8 mouse cellular contexts compared by ENCODE assay signal in the genomic region with DNA sequence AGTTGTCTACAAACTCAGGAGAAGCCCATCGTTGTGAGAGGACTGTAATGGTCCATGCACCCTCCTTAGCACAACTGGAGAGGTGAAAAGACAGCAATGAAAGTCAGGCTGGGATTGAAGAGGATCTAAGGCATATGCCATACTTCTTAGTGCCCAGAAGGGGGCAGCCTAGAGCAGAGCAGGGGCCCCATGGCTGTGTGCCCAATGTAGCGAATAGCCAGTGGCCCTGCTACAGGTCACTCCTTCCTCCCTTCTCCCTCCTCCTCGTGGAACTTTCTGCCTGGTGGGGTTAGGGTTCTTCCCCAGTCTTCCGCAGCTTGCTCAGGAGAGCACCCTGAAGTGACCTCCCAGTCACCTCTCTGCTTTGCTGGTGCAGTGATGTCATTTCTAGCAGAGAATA.
DNase-seq lines count a peak whose midpoint lies in the region; ATAC-seq lines count a peak whose summit lies in the region.

No protein-coding gene starts in this region.

- H3K9ac ChIP-seq in embryonic facial prominence, embryonic 12.5 days: no peak overlapping the region
- no peak overlapping the region for H3K9ac ChIP-seq in limb, embryonic 13.5 days
- no peak overlapping the region for H3K9ac ChIP-seq in neural tube, embryonic 11.5 days (ENCODE audit: low read length)

- H3K4me1 ChIP-seq in embryonic facial prominence, embryonic 12.5 days: no peaks in the 10 kb centered on the region
- H3K4me1 ChIP-seq in limb, embryonic 13.5 days: peaks cover 20% of the 10 kb centered on the region
- no peaks in the 10 kb centered on the region for H3K4me1 ChIP-seq in neural tube, embryonic 11.5 days (ENCODE audit: control insufficient read depth, insufficient read depth, low read length)

- H3K4me2 ChIP-seq in embryonic facial prominence, embryonic 12.5 days (replicated peaks): no peak overlapping the region
- H3K4me2 ChIP-seq in limb, embryonic 13.5 days (replicated peaks): no peak overlapping the region
- no peak overlapping the region for H3K4me2 ChIP-seq in neural tube, embryonic 11.5 days (ENCODE audit: low read depth)

- no peak overlapping the region for H3K4me3 ChIP-seq in embryonic facial prominence, embryonic 12.5 days
- no peak overlapping the region for H3K4me3 ChIP-seq in limb, embryonic 13.5 days
- H3K4me3 ChIP-seq in neural tube, embryonic 11.5 days (ENCODE audit: low read depth, low read length): no peak overlapping the region

- H3K9me3 ChIP-seq in embryonic facial prominence, embryonic 12.5 days: no peaks in the 10 kb centered on the region
- no peaks in the 10 kb centered on the region for H3K9me3 ChIP-seq in limb, embryonic 13.5 days
- no peaks in the 10 kb centered on the region for H3K9me3 ChIP-seq in neural tube, embryonic 11.5 days (ENCODE audit: control insufficient read depth, low read length)

- no peaks in the 10 kb centered on the region for H3K27me3 ChIP-seq in embryonic facial prominence, embryonic 12.5 days
- H3K27me3 ChIP-seq in limb, embryonic 13.5 days: 0 out of 2 replicates have a peak, but pooled peaks cover 4% of the 10 kb centered on the region
- H3K27me3 ChIP-seq in neural tube, embryonic 11.5 days (ENCODE audit: control insufficient read depth, insufficient read depth, low read length): no peaks in the 10 kb centered on the region

- no peak overlapping the region for H3K27ac ChIP-seq in embryonic facial prominence, embryonic 12.5 days
- H3K27ac ChIP-seq in limb, embryonic 13.5 days: 0 out of 2 replicates have a peak overlapping the region, but pooled peaks have one; percentile 15
- H3K27ac ChIP-seq in neural tube, embryonic 11.5 days (ENCODE audit: low read depth, low read length): no peak overlapping the region

- DNase-seq in cerebellum, adult 11-12 months: peak; percentile 8
- no peak for DNase-seq in cerebellum, adult 9-11 months
- DNase-seq in thymus, postnatal 14 days: peak; percentile 7
- no peak for DNase-seq in thymus, postnatal 36 days
- DNase-seq in neural tube, embryonic 11.5 days (ENCODE audit: low spot score): peak; percentile 53
- DNase-seq in layer of hippocampus, adult 18-20 months (ENCODE audit: low spot score in 2 of 2): no peak

- 0 out of 2 replicates have a peak, but pooled peaks have one; percentile 47 for ATAC-seq in embryonic facial prominence, embryonic 12.5 days (ENCODE audit: insufficient number of reproducible peaks, insufficient read depth, low FRiP score, low TSS enrichment)
- ATAC-seq in limb, embryonic 13.5 days (ENCODE audit: low FRiP score, low read depth): no peak
- ATAC-seq in neural tube, embryonic 11.5 days (ENCODE audit: insufficient read depth, low FRiP score, low TSS enrichment): no peak

- H3K36me3 ChIP-seq in embryonic facial prominence, embryonic 12.5 days: no peaks in the 10 kb centered on the region
- no peaks in the 10 kb centered on the region for H3K36me3 ChIP-seq in limb, embryonic 13.5 days
- H3K36me3 ChIP-seq in neural tube, embryonic 11.5 days (ENCODE audit: control insufficient read depth, insufficient read depth, low read length): no peaks in the 10 kb centered on the region

- WGBS in embryonic facial prominence, embryonic 12.5 days: 14% methylated on average over 4 of the region's 4 CpGs
- whole genome bisulfite sequencing in limb, embryonic 13.5 days: 19% methylated on average over 4 of the region's 4 CpGs
- WGBS in neural tube, embryonic 11.5 days: 16% methylated on average over 4 of the region's 4 CpGs

Comparison
In these comparisons a context has a peak if more than half of its experiments do, and no peak if none do; other contexts are left out.
1. DNase-seq: peak in cerebellum, adult 11-12 months (single experiment), thymus, postnatal 14 days (single experiment) and neural tube, embryonic 11.5 days (single experiment); none in cerebellum, adult 9-11 months (single experiment), thymus, postnatal 36 days (0 of 2) and layer of hippocampus, adult 18-20 months (0 of 2).